Mouse (Mus musculus): Measurements from ENCODE around the gene Yaf2.
"Not testable (repeated sequence)": the region's sequence is repeated elsewhere in the genome, so short reads cannot be mapped to it uniquely, and the experiment has no call there.

The Yaf2 gene

GRCm38 (mm10) chr15:93336925-93337761 lies at the start of gene Yaf2:
Gene Yaf2, minus strand, starts transcription at chr15:93336935.
- peak; percentile 94 for DNase-seq (ENCODE audit: low read depth)

- no peak for DNase-seq (ENCODE audit: low read depth)
Measured at GRCm38 (mm10) chr15:93381337-93381736, 44.6 kb upstream of the Yaf2 start.

GRCm38 (mm10) chr15:93379177-93379576 lies 42.4 kb upstream of the Yaf2 start:
- peak; percentile 56 for DNase-seq (ENCODE audit: low read depth)

- no peak for DNase-seq (ENCODE audit: low read depth)
Measured at GRCm38 (mm10) chr15:93375696-93376095, 39.0 kb upstream of the Yaf2 start.

GRCm38 (mm10) chr15:93372525-93373119 lies 35.9 kb upstream of the Yaf2 start:
- DNase-seq (ENCODE audit: low read depth), result not testable (repeated sequence)

- DNase-seq (ENCODE audit: low read depth), result no peak
Measured at GRCm38 (mm10) chr15:93371838-93372237, 35.1 kb upstream of the Yaf2 start.

GRCm38 (mm10) chr15:93368558-93368957 lies 31.8 kb upstream of the Yaf2 start:
- DNase-seq (ENCODE audit: low read depth), result peak; percentile 12

GRCm38 (mm10) chr15:93365561-93365960 lies 28.8 kb upstream of the Yaf2 start:
- no peak for DNase-seq (ENCODE audit: low read depth)

- DNase-seq (ENCODE audit: low read depth), result peak; percentile 35
Measured at GRCm38 (mm10) chr15:93358346-93359095, 21.8 kb upstream of the Yaf2 start.

GRCm38 (mm10) chr15:93340630-93341379 lies 4.1 kb upstream of the Yaf2 start:
- no peak for DNase-seq (ENCODE audit: low read depth)

GRCm38 (mm10) chr15:93336658-93336924 lies 144 bp downstream of the Yaf2 start:
- no peak for DNase-seq (ENCODE audit: low read depth)

- peak; percentile 60 for DNase-seq (ENCODE audit: low read depth)
Measured at GRCm38 (mm10) chr15:93335821-93336657, 696 bp downstream of the Yaf2 start.

- DNase-seq (ENCODE audit: low read depth), result no peak
Measured at GRCm38 (mm10) chr15:93331256-93331655, 5.5 kb downstream of the Yaf2 start.

GRCm38 (mm10) chr15:93327235-93327634 lies 9.5 kb downstream of the Yaf2 start:
- DNase-seq (ENCODE audit: low read depth), result no peak

- no peak for DNase-seq (ENCODE audit: low read depth)
Measured at GRCm38 (mm10) chr15:93326651-93327050, 10.1 kb downstream of the Yaf2 start.

GRCm38 (mm10) chr15:93325360-93325759 lies 11.4 kb downstream of the Yaf2 start:
- no peak for DNase-seq (ENCODE audit: low read depth)

- no peak for DNase-seq (ENCODE audit: low read depth)
Measured at GRCm38 (mm10) chr15:93318781-93319180, 18.0 kb downstream of the Yaf2 start.

- DNase-seq (ENCODE audit: low read depth), result not testable (repeated sequence)
Measured at GRCm38 (mm10) chr15:93310304-93310703, 26.4 kb downstream of the Yaf2 start.

- no peak for DNase-seq (ENCODE audit: low read depth)
Measured at GRCm38 (mm10) chr15:93298197-93298596, 38.5 kb downstream of the Yaf2 start.

- no peak for DNase-seq (ENCODE audit: low read depth)
Measured at GRCm38 (mm10) chr15:93294483-93294882, 42.3 kb downstream of the Yaf2 start.

GRCm38 (mm10) chr15:93288321-93288720 lies 48.4 kb downstream of the Yaf2 start:
- DNase-seq (ENCODE audit: low read depth), result no peak
